Mouse (Mus musculus) C2C12 (cell line): ENCODE data around the gene Trmt10c.

Source experiments
- CTCF ChIP-seq: IDR thresholded peaks from one replicate; pipeline ENCODE4 v1.5.1; 2011; ENCODE audit not compliant: control insufficient read depth, insufficient read depth, insufficient read length
- MAX ChIP-seq: IDR thresholded peaks from one replicate; pipeline ENCODE4 v1.6.1; 2011; ENCODE audit warnings: mild to moderate bottlenecking, control low read depth
- MYOD1 ChIP-seq: IDR thresholded peaks from one replicate; pipeline ENCODE4 v1.6.1; 2011; ENCODE audit warnings: low read depth; ENCODE audit not compliant: control insufficient read depth, insufficient read length
- MYOG ChIP-seq: IDR thresholded peaks from one replicate; pipeline ENCODE4 v1.6.1; 2011; ENCODE audit not compliant: control insufficient read depth, insufficient read length; ENCODE audit errors: extremely low read depth
- USF1 ChIP-seq: IDR thresholded peaks from one replicate; pipeline ENCODE4 v1.6.1; 2011; ENCODE audit warnings: low read depth, mild to moderate bottlenecking, control low read depth, moderate library complexity

DNA sequence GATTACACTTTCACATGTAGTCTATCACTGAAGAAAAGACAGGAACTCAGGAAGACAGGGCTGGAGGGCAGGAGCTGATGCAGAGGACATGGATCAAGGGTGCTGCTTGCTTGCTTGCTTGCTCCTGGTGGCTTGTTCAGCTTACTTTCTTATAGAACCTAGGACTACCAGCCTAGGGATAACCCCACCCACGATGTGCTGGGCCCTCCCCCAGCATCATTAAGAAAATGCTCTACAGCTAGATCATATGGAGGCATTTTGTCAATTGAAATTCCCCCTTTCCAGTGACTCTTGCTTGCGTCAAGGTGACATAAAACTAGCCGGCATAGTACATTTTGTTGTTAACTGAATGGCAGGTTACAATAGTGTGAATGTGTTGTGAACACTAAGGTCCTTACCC is 18.3 kb upstream of the Trmt10c start:
- TF ChIP-seq CTCF (no peak), MYOG (no peak), USF1 (no peak), MAX (no peak), MYOD1 (no peak)
